Mouse (Mus musculus) cerebellum, adult 9-10 months (tissue): ENCODE data around the gene Edn1.

Experiments used
- DNase-seq: peaks from one replicate; pipeline ENCODE4 v3.0.0; 2022

The Edn1 gene

DNA sequence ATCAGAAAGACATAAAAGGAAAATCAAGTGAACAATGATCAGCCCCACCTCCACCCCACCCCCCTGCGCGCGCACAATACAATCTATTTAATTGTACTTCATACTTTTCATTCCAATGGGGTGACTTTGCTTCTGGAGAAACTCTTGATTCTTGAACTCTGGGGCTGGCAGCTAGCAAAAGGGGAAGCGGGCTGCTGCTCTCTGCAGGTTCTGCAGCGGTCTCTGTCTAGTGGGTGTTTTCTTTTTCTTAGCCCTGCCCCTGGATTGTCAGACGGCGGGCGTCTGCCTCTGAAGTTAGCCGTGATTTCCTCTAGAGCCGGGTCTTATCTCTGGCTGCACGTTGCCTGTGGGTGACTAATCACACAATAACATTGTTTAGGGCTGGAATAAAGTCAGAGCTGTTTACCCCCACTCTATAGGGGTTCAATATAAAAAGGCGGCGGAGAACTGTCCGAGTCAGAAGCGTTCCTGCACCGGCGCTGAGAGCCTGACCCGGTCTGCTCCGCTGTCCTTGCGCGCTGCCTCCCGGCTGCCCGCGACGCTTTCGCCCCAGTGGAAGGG lies at the start of gene Edn1:
Edn1 (plus strand) TSS at position 316 of the 561 bp plus-strand sequence.
- peak; percentile 2 for DNase-seq

DNA sequence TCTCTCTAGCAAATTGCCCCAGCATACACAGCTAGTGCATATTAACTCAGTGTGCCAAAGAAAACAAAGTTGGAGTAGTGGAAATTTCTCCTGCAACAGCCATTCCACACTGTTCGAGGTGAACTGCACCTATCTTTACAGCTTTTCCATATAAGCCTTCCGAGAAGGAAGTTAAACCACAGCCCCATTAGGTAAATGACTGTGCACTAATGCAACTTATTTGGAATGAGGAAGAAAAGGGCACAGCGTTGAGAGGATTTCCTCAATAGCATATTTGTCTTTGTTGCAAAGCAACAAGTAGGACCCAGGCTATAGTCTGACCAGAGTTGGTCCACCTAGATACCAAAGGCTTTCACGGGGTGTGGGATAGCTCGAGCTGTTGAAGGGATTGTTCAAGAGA lies 47.5 kb upstream of the Edn1 start:
- DNase-seq = no peak

DNA sequence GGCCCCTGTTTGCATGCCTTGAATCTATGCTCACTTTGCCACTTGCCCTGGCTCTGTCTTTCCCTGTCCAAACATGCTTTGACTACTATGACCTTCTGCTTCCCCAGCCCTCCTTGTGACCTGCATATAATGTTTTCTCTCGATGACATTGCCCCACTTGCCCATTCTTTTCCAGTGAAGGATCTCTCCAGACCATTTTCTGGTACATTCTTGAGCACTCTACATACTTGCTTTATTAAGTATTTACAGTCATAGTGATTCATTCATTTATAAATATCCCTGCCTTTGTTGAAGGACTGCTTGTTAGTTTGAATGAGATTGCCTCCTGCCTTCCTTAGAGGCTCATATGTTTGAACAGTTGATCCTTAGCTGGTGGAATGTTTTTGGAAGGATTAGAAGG lies 46.2 kb upstream of the Edn1 start:
- no peak for DNase-seq

DNA sequence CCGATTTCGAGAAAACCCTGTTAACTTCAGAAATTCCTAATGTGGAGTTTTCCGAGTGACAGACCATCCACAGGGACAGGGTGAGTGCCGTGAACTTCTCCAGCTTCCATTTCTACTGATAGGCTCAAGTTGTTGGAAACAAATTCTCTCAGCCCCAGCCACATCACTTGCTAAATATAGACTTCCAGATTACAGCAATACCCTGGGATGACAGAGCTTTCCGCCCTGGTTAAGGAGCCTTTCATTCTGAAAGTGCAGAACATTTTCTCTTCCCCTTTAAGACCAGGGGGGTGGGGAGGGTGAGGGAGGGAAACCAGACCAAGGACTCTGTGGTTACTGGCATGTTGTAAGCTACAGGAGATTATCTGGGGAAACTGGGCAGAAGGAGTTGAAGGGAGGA lies 42.9 kb upstream of the Edn1 start:
- no peak for DNase-seq

DNA sequence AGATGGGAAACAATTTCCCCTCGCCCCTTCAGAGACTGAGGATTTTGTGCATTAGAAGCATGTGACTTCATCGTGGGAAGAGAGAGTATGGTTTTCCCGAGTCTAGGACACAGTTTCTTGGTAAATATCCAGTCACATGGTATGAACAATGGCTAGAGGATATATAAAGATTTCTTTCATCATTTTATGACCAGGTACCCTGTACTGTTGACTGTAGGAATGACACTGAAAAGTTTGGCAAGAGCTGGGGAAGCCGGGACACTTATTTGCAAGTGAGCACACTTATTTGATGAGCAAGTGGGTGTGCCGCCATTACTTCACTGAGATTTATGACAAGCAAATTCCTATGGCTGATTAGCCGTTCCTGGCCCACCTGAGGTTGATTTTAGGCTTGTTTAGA lies 40.6 kb upstream of the Edn1 start:
- DNase-seq = no peak

DNA sequence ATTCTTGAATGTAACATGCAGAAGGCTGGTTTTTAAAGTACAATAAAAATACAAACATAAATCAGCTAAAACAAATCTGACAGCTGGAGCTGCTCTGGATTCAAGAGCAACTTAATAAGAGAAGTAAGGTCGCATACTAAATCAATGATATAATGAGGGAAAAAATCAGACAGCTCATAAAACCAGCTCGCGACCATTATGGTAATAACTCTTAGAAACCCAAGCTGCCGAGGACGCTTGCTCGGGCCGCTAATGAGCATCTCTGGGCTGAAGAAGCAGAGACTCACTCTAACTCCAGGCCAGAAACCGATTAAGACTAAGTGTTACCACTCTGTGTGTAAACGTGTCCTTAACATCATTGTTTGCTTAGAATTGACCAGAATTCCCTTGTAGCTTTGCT lies 31.2 kb upstream of the Edn1 start:
- no peak for DNase-seq

DNA sequence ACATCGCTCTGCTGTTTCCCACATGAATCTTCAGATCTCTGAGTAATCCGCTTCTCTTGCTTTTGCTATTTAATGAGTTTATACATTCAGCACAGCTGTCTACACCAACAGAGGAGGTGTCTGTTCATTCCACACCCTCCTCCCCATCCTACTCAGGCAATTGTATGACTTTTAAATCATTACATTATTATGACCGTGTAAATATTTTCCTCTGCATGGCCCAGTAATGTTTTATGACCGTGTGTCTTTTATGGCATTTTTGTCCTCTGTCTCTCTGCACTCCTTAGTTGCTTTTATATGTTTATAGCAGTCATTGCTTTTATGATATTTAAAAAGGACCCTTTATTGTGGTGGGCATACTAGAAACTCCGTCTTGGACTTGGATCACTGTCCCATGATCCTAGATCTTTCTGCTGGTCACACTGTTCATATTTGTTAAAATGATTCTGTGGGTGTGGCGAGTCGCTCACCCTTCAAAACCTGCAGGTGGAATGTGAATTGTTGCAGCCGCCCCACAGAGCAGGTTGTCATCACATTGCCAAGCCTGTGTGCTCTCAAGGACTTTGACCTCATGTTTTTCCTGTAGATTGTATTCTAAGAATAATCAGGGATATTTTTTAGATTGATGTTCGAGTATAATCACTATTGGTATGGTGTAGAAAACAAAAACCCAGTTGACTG lies 24.4 kb upstream of the Edn1 start:
- DNase-seq = no peak

DNA sequence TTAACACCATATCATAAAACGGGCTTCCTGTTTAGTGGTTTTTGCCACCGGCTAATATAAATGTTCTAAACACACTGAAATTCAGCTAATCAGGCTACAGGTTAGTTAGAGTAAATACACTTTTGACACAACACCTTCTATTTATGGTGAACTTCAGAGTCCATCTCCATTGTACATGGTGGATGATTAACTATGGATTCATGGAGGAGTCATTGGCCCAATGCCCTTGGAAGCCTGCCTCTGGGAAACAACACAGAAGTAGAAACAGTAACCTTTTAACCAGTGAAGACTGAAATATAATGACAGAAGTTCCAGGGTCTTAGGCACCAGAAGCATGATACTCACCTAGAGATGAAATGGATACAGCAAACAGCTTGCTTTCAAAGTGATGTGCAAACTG lies 23.5 kb upstream of the Edn1 start:
- no peak for DNase-seq

DNA sequence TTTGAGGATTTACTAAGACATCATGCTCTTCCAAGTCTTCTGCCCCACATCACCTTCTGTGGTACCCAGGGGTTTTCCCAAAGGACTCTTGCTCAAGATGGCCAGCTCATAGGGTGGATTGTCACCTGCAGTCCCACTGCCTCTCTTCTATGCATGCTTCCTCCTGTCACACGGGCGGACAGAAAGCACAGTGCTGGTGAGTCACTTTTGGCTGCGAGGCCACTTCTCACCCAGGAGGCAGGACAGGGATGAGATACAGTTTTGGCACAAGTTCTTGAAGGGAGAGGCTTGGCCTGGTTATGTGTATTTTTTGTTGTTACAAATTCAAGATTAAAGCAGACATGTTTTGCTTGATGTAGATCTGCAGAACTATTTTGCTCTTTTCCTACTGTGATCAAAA lies 15.4 kb upstream of the Edn1 start:
- DNase-seq = no peak

DNA sequence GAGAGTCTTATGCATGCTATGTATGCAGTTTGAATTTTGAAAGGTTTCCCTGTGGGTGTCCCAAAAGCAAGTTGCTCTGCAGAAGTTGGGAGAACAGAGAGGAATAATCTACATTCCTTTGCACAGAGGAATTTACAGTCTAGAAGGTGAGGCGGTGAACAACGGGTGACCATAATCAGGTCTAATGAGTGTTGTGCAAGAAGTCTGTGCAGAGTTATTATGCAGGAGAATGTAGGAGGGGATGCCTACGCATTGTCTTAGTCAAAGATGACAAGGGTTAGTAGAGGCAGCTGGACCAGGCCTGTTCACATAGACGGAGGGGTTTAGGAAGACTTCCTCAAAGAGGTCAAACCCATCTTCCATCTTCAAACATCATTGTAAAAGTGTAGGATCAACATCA lies 14.5 kb upstream of the Edn1 start:
- DNase-seq = no peak

DNA sequence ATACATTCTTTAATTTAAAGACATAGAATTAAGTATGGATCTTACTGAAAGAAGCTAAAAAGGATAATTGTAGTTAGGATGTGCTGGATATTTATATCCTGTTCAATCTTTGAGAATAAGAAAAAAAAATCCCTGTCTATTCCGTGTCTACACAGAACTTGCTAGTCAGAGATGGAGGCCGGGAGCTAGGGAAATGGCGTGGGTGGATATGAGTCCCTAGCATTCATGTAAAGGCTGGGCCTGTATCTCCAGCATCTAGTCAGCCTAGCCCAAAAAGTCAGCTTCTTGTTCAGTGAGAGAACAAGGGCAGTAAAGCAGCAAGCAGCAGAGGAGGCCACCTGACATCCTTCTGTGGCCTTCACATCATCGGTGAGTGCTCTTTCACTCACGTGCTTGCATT lies 8.7 kb upstream of the Edn1 start:
- DNase-seq = no peak

DNA sequence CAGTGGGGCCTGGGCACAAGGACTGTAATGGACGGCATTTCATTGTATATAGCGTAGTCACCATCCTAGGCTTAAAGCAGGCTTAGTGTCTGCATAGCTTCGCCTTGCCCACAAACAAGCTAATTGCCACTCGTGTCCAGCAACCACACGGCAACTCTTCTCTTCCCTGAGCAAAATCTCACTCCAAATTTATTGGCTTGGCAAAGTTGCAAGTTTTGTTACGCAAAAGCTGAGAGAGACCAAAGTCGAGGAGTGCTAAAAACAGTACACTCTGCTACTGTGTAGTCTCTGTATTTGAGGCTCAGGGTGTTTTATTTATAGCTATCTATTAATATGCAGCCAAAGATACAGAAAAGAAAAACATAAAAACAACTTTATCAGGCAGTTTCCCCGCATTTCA lies 3.0 kb upstream of the Edn1 start:
- DNase-seq = no peak

DNA sequence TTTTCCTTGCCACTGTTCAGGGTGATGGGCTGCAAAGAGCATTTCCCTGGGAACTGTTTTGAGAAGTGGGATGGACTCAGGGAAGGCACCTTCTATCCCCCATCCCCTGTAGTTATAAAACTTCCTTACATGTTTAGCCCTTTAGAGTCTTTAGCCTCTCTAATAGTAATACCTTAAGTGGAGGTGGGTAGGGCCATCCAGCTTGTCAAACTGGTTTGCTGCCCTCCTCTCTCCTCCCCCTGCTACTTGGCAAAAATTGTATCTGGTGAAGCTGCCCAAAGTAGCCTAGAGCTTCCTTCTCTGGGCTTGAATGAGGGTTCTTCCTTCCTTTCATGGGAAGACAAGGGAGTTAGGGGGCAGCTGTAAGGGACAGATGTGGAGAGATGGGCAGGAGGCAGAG lies 2.5 kb upstream of the Edn1 start:
- DNase-seq = no peak

DNA sequence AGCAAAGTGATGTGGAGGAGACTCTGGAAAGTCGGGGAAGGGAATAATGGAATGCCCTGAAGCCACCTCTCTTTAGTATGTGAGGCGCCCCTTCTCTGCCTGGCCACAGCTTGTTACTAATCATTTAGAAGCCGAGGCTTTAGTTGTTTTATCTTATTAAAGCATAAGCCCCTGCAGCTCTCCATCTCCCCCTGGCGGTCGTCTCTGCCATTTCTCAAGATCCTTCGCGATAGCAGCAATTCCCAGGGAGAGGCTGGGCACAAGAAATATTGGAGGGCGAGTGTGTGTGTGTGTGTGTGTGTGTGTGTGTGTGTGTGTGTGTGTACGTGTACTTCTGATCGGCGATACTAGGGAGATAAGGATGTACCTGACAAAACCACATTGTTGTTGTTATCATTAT lies 709 bp upstream of the Edn1 start:
- DNase-seq = peak; percentile 66

DNA sequence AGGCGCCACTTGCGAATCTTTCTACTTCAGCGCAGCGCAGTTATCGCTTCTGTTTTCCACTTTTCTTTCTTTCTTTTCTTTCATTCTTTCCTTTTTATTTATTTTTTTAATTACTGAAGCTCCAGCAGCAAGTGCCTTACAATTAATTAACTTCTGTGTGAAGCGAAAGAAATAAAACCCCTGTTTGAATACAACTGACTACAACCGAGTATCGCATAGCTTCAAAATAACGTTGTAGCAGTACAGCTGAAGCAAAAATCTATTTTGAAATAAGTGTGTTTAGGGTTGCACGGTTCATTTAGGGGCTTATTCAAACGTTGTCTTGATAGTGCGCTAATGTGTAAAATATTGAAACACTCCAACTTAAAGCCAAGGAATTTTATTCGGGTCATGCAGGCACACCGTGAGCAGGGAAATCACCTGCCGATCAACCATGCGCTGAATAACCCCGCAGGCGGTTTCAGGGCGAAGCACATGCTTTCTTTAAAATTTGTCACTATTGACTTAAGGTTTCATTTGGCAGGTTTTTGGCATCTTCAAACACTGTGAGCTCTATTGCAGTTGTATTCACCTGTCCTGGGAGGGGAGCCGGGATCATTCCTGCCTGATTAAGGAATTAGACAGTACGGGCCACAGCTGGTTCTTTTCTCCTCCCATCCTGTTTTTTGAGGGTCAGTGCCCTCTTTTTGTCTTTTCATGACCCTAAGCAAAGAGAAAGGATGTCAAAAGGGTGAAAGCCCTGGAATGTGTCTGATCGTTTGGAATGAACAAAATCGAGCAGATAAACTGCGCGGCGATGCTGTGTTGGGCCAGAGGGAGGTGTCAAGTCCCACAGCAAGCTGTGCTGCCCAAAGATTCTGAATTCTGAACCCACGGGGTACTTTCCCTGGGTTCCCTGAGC lies 935 bp downstream of the Edn1 start:
- peak; percentile 8 for DNase-seq

DNA sequence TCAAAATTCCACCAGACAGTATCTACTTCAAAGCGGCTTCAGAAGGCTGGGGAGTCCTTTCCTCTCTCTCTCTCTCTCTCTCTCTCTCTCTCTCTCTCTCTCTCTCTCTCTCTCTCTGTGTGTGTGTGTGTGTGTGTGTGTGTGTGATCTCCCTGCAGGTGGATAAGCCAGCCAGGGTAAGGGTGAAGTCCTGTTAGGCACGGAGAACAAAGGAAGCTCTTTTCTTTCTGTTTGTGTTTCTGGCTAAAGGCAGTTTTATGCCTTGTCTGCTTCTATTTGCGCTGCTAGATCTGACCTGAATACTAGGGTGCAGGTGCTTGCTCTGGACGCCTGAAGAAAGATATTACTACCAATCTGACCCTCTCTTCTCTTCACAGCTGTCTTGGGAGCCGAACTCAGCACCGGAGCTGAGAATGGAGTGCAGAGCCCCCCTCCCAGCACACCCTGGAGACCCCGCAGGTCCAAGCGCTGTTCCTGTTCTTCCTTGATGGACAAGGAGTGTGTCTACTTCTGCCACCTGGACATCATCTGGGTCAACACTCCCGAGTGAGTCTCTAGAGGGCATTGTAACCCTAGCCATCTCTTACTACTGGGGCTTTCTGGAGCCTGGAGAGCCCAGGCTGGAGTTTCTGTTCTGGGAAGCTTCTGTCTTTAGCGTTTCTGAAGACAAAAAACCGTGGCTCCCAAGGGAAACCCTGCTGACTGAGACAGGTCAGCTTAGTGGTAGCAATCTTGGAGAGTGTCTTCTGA lies 2.1 kb downstream of the Edn1 start:
- DNase-seq = peak; percentile 11

DNA sequence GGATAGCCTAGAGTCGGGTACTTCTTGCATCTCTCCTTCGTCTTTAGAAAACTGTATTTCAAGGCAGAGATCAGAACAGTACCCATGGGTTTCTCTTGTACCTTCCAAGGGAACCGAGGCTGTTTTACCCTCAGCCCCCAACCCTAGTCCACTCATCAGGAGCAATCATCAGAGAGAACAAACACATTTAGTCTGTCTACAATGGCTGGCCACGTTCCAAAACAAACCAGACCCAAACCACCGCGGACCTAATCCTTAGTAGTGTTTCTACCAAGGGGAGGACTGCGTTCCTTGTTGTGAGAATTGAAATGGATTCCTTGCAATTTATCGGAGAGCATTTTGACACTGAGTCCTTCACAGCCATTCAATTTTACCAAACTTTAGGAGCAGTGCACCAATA lies 2.9 kb downstream of the Edn1 start:
- DNase-seq = no peak

DNA sequence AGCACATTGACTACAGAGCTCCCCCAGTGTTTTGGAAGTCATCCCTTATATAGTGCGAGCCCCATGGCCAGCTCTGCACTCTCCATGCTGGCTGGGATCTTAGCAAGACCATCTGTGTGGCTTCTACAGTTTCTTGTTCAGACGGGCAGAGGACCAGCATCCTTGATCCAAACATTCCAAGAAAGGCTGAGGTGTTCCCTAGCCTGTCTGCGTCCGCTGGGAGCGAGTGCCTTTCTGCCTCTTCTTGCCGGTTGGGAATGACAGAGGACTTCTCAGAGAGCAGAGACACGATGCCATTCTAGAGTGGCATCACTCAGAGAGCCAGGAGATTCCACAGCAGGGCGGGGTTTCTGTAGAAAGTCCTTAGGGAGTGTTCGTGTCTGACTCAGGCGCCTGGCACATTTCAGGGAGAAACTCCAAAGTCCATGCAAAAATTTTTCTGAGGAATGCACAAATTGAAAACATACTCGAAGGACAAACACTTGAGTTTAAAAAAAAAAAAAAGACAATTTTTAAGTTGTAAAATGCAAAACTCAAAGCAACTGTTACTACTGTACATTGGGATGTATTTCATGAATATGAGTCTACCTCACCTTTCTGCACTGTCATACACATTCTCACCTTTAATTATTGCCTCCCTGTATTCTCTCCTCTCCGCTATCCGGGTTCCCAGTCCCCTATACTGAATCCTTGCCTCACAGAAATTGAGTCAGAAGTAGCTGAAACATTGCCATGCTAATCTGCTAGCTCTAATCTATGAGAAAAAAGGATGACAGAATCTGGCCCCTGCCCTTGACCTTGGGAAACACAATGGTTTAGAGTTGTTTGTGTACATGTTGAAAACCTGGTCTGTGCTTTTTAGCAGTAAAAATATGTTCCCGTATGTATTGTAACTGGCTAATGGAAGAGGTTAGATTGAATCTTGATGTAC lies 5.9 kb downstream of the Edn1 start:
- DNase-seq = no peak

DNA sequence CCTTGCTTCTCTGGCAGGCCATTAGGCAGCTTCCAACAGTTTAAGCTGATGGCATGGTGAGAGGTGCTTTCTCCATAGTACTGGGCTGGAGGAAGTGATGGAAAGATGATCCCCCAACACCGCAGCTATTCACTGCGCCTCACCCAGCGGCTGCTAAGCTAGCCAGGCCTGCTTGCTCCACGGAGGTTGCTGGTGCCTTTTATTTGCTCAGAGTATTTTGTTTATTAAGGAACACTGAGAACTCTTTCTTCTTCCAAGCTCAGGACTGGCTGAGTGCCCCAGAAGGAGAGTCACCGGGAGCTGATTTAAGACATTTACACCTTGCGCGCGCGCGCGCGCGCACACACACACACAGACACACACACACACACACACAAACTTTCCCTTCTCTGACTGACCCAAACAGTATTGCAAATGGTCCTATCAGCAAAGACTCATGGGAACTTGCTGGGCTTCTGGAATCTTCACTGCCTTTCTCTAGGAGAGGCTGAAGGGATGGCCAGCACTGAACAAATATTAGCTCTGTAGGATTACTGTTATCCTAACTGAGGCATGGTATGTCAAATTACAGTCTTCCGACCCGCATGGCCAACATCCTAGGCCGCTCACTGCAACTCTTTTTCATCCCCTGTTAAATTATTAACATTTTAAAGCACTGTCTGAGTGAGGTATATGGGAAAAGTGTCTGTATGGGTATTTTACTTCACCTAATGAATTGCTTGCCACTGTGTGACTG lies 7.3 kb downstream of the Edn1 start:
- DNase-seq = no peak

DNA sequence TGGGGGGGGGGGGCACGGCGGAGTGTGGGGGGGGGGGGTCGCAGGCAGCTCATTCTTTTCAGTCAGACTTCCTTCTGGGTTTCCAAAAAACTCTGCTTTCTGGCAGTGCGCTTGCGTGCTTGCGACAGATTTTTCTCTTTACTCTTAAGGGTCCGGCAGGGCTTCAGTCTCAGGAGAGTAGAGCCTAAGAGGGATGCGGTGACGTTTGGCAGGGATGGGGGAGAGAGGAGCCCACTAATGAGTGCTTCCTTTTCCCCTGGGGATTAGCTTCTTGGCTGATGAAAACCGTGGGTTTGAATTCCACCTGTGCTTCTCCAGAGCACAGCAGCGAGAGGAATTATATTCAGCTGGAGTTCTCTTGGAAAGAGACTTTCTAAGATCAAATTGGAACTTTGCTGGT lies 8.5 kb downstream of the Edn1 start:
- no peak for DNase-seq

DNA sequence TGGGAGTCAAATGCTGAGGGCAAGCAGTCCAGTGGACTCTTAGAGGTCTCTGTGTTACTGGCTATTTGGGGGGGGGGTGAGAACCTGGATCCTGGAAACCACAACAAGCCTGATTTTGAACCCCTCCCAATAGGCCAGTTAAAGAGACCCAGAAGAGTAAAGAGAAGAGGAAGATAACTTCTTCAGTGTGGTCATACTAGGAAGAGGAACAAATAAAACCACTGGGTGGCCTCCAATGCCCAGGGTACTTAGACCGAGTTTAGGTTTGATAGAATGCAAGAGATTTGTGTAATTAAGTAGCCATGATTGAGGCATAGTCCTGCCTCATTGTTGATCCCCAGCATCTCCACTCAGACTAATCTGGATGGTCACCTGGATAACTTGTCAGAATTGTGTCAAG lies 14.4 kb downstream of the Edn1 start:
- DNase-seq = no peak

DNA sequence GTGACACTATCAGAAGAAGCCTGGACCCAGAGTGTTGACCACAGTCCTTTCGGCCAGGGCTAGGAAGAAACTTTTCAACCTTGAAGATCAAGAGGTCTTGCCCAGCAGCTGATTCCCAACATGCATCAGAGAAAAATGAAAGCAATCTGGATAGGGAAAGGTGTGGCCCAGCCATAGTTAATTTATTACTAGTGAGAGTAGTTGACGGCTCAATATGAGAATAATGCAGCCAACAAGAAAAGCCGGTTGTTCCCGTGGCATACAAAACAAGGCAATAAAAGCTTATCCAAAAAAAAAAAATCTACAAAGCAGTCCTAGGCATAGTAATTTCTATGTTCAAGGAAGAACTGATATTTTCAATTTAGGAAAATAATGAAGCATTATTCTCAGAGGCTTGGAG lies 16.5 kb downstream of the Edn1 start:
- DNase-seq = no peak
